Mouse (Mus musculus) limb, embryonic 13.5 days (tissue): ENCODE data around the gene Exd2. TPM values are rescaled to one million over a fixed set of nuclear protein-coding genes. Genes with fewer than 3 reads are reported as not detected.
A peak's percentile ranks its signal among the peaks of the same experiment; 100 is the strongest.
"Not testable (repeated sequence)": the region's sequence is repeated elsewhere in the genome, so short reads cannot be mapped to it uniquely, and the experiment has no call there.

Experiments used
- ATAC-seq: fragments of 200-750 bp; cut with Nextera tagmentation; 2 replicates; pipeline ENCODE4 v1.8.0; 2017; ENCODE audit warnings: low read depth, moderate number of reproducible peaks, moderate TSS enrichment; ENCODE audit not compliant: low FRiP score
- H3K27ac ChIP-seq: fragments of 300-500 bp; sonication (generic); 2 replicates; pipeline ENCODE4 v1.5.1; 2015; ENCODE audit warnings: inconsistent platforms, mild to moderate bottlenecking, moderate library complexity
- H3K27me3 ChIP-seq: fragments of 300-500 bp; sonication (generic); 2 replicates; pipeline ENCODE4 v1.6.1; 2015; ENCODE audit warnings: mild to moderate bottlenecking, inconsistent platforms
- H3K36me3 ChIP-seq: fragments of 300-500 bp; sonication (generic); 2 replicates; pipeline ENCODE4 v1.6.1; 2015; ENCODE audit warnings: inconsistent platforms, mild to moderate bottlenecking, moderate library complexity
- H3K4me1 ChIP-seq: fragments of 300-500 bp; sonication (generic); 2 replicates; pipeline ENCODE4 v1.6.1; 2015; ENCODE audit warnings: inconsistent platforms
- H3K4me2 ChIP-seq: fragments of 300-500 bp; sonication (generic); replicated peaks from 2 replicates; pipeline ENCODE4 v1.6.1; 2015; ENCODE audit warnings: inconsistent platforms, mild to moderate bottlenecking, moderate library complexity
- H3K4me3 ChIP-seq: fragments of 300-500 bp; sonication (generic); 2 replicates; pipeline ENCODE4 v1.5.1; 2015; ENCODE audit warnings: moderate library complexity, mild to moderate bottlenecking, inconsistent platforms
- H3K9ac ChIP-seq: fragments of 300-500 bp; sonication (generic); 2 replicates; pipeline ENCODE4 v1.6.1; 2015; ENCODE audit warnings: mild to moderate bottlenecking, inconsistent platforms
- H3K9me3 ChIP-seq: fragments of 300-500 bp; sonication (generic); 2 replicates; pipeline ENCODE4 v1.6.1; 2016; ENCODE audit warnings: inconsistent platforms
- WGBS: fragments of 180-500 bp; shearing (Covaris S2); methylation state at CpG from one replicate; pipeline ENCODE4 v1.1.7; 2015; 5-methylcytosine and 5-hydroxymethylcytosine counted together
- polyA plus RNA-seq: library from polyadenylated mRNA; unstranded; fragments of >200 nt; fragmentation: Nextera tagmentation; extraction: Ambion mirVana; gene quantifications from 2 replicates; pipeline ENCODE4 v1.2.1, GENCODE M21; 2015

Gene Exd2
- polyA plus RNA-seq, 1 experiment from 2014 or later: 30.5 TPM

DNA sequence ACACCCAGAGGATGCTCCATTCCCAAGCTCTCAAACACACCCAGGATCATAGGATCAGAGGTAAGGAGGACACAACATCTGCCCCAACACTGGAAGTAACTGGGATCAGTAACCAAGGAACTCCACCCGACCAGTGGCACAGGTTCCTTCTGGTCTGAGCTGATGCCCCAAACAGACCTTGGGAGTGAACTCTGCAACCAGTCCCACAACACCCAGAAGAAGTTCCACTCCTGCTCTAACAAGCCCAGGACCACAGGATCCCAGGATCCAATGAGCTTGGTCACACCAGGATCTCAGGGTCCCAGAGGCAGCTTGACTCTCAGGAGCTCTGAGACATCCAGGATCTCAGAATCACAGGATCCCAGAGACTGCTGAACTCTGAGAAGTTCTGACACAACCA lies 9.4 kb upstream of the Exd2 start:
- Histone ChIP-seq H3K4me2 (no peak overlapping the region), H3K9ac (no peak overlapping the region), H3K9me3 (no peaks in the 10 kb centered on the region), H3K36me3 (no peaks in the 10 kb centered on the region), H3K27me3 (no peaks in the 10 kb centered on the region), H3K4me1 (no peaks in the 10 kb centered on the region), H3K27ac (no peak overlapping the region), H3K4me3 (no peak overlapping the region)
- WGBS: 79% methylated on average over 1 of the region's 1 CpGs
- ATAC-seq: no peak

DNA sequence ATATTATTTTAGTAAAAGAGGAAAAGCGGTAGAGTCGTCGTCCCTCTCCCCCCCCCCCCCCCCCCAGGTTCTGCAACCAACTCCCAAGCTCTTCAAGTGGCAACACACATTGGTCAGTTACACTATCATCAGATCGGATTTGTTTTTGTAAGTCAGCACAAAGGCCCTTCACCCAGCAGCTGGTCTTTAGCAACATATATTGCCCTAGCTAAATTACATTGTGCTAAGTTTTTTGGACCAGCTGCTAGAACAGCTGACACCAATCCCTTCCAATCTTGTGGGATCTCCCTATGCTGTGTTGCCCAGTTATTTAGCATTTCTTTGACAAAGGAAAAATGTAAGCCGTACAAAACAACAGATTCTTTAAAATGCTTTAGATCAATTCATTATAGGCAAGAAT lies 4.9 kb upstream of the Exd2 start:
- Histone ChIP-seq H3K9ac (no peak overlapping the region), H3K4me3 (no peak overlapping the region), H3K4me1 (no peaks in the 10 kb centered on the region), H3K4me2 (no peak overlapping the region), H3K27ac (no peak overlapping the region), H3K27me3 (no peaks in the 10 kb centered on the region), H3K36me3 (no peaks in the 10 kb centered on the region), H3K9me3 (no peaks in the 10 kb centered on the region)
- no peak for ATAC-seq
- WGBS: 75% methylated on average over 5 of the region's 5 CpGs

DNA sequence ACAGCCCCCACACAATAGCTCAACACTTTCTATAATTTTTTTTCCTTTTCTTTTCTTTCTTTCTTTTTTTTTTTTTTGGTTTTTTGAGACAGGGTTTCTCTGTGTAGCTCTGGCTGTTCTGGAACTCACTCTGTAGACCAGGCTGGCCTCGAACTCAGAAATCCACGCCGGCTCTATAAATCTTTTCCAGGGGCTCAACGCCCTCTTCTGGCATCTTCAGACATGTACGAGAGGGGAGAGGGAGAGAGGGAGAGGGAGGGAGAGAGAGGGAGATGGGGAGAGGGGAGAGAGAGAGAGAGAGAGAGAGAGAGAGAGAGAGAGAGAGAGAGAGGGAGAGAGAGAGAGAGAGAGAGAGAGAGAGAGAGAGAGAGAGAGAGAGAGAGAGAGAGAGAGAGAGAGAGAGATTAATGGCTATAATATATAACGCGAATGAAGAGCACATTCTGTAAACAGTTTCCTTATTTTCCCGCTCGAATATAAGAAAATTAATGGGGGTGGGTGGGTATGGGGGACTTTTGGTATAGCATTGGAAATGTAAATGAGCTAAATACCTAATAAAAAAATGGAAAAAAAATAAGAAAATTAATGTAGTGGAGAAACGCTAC lies 501 bp upstream of the Exd2 start:
- H3K27me3 ChIP-seq, H3K36me3 ChIP-seq, ATAC-seq, H3K9me3 ChIP-seq, H3K4me1 ChIP-seq: not testable (repeated sequence)
- Histone ChIP-seq H3K4me2 (peak overlapping the region; percentile 72), H3K27ac (peak overlapping the region; percentile 78; the same call in 1 of the 2 replicates), H3K4me3 (peak overlapping the region; percentile 73), H3K9ac (peak overlapping the region; percentile 74; the same call in 1 of the 2 replicates)
- WGBS: 6% methylated on average over 10 of the region's 10 CpGs

DNA sequence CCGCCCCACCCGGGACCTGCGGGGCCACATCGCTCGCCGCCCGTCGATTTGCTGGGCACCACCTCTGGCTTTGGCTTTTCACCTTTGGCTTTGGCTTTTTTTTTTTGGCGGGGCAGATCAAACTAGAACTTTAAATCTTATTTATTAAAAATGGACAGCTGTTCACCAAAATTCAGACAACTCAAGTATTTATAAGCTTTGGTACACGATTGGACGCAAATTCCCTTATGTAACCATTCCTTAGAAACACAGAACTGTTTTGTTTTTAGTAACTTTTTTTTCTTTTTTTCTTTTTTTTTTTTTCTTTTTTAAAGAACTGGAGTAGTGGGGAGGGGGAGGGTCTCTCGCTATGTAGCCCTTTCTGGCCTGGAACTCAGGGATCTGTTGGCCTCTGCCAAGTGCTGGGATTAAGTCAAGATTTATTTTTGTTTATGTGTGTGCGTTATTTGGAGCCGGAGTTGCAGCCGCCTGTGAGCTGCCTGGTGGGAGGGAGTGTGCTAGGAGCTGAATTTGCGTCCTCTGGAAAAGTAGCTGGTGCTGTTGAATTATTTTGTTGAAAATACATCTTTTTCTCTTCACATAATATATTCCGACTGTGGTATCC lies 873 bp downstream of the Exd2 start:
- H3K9me3 ChIP-seq: no peaks in the 10 kb centered on the region
- peak overlapping the region; percentile 73 for H3K4me3 ChIP-seq
- peak overlapping the region; percentile 74 for H3K9ac ChIP-seq
- H3K27ac ChIP-seq: peak overlapping the region; percentile 78
- no peak for ATAC-seq
- peaks cover 9% of the 10 kb centered on the region for H3K4me1 ChIP-seq
- H3K27me3 ChIP-seq: no peaks in the 10 kb centered on the region
- 6% methylated on average over 17 of the region's 17 CpGs for WGBS
- H3K4me2 ChIP-seq: peak overlapping the region; percentile 72
- H3K36me3 ChIP-seq: no peaks in the 10 kb centered on the region

DNA sequence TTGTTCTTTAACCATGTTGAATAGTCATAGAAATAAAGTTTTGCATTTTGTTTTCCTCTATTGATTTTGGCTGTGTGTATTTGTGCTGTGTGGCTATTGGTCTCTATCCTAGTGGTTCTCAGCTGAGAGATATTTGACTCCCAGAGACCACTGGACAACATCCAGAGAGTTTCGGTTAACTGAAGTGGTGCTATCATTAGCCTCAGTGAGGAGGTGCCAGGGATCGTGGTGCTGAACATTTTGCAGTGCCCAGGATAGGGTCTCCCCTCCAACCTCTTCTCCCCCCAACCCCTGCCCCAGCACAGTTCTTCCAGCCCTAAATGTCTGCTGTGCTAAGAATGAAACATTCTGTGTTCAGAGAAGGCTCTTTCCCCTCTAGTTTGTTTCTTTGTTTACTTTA lies 7.3 kb downstream of the Exd2 start:
- no peak overlapping the region for H3K27ac ChIP-seq
- no peaks in the 10 kb centered on the region for H3K27me3 ChIP-seq
- 78% methylated on average over 2 of the region's 2 CpGs for WGBS
- no peaks in the 10 kb centered on the region for H3K9me3 ChIP-seq
- no peak overlapping the region for H3K4me2 ChIP-seq
- H3K4me3 ChIP-seq: no peak overlapping the region
- no peaks in the 10 kb centered on the region for H3K4me1 ChIP-seq
- no peak for ATAC-seq
- no peaks in the 10 kb centered on the region for H3K36me3 ChIP-seq
- no peak overlapping the region for H3K9ac ChIP-seq

DNA sequence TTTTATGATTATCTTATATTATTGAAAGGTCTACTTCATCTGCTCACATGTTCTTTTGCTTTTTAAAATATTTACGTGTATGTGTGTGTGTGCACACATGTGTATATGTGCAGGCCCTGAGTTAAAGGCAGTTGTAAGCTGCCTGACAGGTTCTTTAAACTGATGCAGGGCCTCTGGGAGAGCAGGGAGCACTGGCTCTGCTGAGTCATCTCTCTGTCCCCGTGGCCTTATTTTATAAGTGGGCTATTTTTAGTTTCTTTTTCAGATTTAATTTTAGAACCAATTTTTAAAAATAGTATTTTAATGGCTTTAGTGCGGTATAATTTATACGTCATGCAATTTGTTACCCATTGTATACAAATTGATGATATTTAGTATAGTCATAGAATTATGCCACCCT lies 9.0 kb downstream of the Exd2 start:
- Histone ChIP-seq H3K9ac (no peak overlapping the region), H3K4me2 (no peak overlapping the region), H3K9me3 (no peaks in the 10 kb centered on the region), H3K4me3 (no peak overlapping the region), H3K27me3 (no peaks in the 10 kb centered on the region), H3K4me1 (no peaks in the 10 kb centered on the region), H3K27ac (no peak overlapping the region), H3K36me3 (peaks cover 5% of the 10 kb centered on the region; the same call in 1 of the 2 replicates)
- ATAC-seq: no peak
- WGBS: 70% methylated on average over 4 of the region's 4 CpGs

DNA sequence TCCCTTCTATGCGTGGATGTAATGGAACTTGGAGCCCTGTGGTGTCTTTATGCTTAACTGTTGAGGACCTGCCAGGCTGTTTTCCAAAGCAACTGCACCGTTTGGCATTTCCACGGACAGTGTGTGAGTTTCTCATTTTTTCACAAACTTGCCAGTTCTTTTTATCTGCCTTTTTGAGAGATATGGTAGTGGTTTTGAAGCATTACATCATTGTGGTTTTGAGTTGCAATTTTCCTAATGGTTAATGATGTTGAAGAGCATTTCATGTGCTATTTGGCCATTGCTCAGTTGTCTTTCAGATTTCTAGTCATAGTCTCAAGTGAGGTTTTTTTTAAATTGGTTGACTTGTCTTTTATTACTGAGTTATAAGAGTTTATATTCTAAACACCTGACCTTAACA lies 10.8 kb downstream of the Exd2 start:
- Histone ChIP-seq H3K27ac (no peak overlapping the region), H3K9me3 (no peaks in the 10 kb centered on the region), H3K4me2 (no peak overlapping the region), H3K27me3 (no peaks in the 10 kb centered on the region), H3K4me3 (no peak overlapping the region), H3K36me3 (peaks cover 7% of the 10 kb centered on the region; the same call in 1 of the 2 replicates), H3K4me1 (no peaks in the 10 kb centered on the region), H3K9ac (no peak overlapping the region)
- 88% methylated on average over 3 of the region's 3 CpGs for WGBS
- ATAC-seq: no peak

DNA sequence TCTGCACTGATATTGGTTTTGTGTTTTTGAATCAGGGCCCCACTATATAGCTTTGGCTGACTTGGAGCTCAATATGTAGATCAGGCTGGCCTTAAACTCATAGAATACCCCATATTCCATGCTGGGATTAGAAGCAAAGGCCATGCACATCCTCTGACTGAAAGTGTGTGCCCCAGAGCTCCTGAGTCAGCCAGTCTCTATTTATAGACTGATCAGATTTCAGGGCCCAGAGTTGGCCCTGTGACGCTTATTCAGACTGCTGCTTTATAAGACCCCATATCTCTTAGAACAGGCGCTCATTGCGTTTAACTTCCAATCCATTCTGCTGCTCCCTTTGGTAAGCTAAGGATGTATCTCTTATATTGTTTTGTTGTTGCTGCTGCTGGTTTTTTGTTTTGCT lies 17.1 kb downstream of the Exd2 start:
- Histone ChIP-seq H3K9me3 (no peaks in the 10 kb centered on the region), H3K4me2 (no peak overlapping the region), H3K36me3 (peaks cover 46% of the 10 kb centered on the region), H3K4me3 (no peak overlapping the region), H3K4me1 (no peaks in the 10 kb centered on the region), H3K9ac (no peak overlapping the region), H3K27me3 (no peaks in the 10 kb centered on the region), H3K27ac (no peak overlapping the region)
- WGBS: 60% methylated on average over 3 of the region's 3 CpGs
- ATAC-seq: no peak

DNA sequence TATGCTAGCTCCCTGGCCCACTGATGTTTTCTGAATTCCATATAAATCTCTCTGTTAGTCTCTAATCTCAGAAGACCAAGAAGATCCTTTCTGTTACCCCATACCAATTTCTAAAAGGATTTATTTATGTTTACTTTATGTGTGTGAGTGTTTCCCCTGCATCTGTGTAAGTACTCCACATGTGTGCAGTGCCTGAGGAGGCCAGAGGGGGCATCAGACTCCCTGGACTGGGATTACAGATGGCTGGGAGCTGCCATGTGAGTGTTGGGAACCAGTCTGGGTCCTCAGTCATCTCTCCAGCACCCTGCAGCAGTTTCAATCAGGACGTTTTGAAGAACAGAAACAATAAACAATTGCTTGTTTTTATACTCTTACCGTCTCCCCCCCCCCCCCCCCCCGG lies 20.5 kb downstream of the Exd2 start:
- peaks cover 56% of the 10 kb centered on the region for H3K36me3 ChIP-seq

DNA sequence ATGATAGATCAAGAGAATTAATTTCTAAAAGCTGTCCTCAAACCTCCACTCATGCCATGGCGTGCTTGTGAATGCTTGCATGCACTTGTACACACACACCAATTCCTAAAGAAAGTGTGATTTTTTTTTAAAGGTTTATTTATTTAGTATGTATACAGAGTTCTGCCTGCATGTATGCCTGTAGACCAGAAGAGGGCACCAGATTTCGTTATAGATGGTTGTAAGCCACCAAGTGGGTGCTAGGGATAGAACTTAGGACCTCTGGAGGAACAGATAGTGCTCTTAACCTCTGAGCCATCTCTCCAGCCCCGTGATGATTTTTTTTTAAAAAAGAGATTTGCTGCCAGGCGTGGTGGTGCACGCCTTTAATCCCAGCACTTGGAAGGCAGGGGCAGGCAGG lies 30.4 kb downstream of the Exd2 start:
- Histone ChIP-seq H3K9ac (no peak overlapping the region), H3K9me3 (no peaks in the 10 kb centered on the region), H3K27ac (no peak overlapping the region), H3K36me3 (peaks cover 63% of the 10 kb centered on the region), H3K4me1 (no peaks in the 10 kb centered on the region), H3K4me2 (no peak overlapping the region), H3K27me3 (no peaks in the 10 kb centered on the region), H3K4me3 (no peak overlapping the region)
- no peak for ATAC-seq
- WGBS: 91% methylated on average over 5 of the region's 5 CpGs

More for the DNA sequence above, 20.5 kb downstream of the Exd2 start:
- H3K4me2 ChIP-seq: no peak overlapping the region
- H3K9ac ChIP-seq: no peak overlapping the region
- no peaks in the 10 kb centered on the region for H3K4me1 ChIP-seq
- no peak overlapping the region for H3K4me3 ChIP-seq
- H3K9me3 ChIP-seq: no peaks in the 10 kb centered on the region
- no peak overlapping the region for H3K27ac ChIP-seq
- 78% methylated on average over 3 of the region's 3 CpGs for WGBS
- ATAC-seq: no peak
- no peaks in the 10 kb centered on the region for H3K27me3 ChIP-seq

DNA sequence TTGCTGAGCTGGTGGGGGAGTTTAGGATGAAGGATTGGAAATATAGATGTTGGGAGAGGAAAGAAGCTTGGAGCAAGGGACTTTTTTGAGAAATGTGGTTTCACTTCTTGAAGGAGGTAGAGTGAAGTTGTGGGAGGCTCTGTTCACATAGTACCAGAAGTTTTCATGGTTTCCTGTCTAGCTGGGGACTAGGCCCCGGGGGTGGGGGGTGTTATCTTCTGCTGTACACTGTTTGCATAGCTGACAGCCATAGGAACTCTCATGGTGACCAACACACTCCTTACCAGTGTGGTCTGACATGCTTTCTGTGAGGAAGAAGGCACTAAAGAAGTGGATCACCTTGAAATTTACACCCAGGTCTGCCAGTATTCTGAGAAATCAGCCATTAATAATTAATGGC lies 32.8 kb downstream of the Exd2 start:
- no peak for ATAC-seq
- H3K4me2 ChIP-seq: no peak overlapping the region
- H3K36me3 ChIP-seq: peaks cover 41% of the 10 kb centered on the region
- WGBS: 76% methylated on average over 1 of the region's 1 CpGs
- no peak overlapping the region for H3K9ac ChIP-seq
- no peaks in the 10 kb centered on the region for H3K27me3 ChIP-seq
- no peaks in the 10 kb centered on the region for H3K4me1 ChIP-seq
- H3K4me3 ChIP-seq: no peak overlapping the region
- no peak overlapping the region for H3K27ac ChIP-seq
- no peaks in the 10 kb centered on the region for H3K9me3 ChIP-seq

DNA sequence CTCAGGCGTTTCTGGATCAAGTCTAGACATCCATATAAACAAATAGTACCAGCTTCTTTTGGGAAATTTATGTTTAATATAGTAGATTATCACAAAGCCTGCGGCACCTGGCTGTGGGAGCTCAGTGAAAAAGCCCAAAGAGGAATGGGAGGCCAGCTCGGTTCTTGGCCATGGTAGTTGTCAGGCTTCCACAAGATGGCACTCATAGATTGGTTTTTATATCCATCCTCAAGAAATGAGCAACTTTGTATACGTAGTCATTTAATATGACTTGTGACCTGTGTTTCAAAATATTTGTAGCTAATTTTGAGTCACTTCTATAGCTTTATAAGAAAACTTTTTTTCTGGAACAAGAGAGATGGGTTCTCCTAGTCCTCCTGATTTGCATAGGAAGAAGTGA lies 35.5 kb downstream of the Exd2 start:
- no peaks in the 10 kb centered on the region for H3K9me3 ChIP-seq
- peaks cover 17% of the 10 kb centered on the region for H3K36me3 ChIP-seq
- ATAC-seq: no peak
- no peaks in the 10 kb centered on the region for H3K4me1 ChIP-seq
- no peak overlapping the region for H3K27ac ChIP-seq
- H3K9ac ChIP-seq: no peak overlapping the region
- no peak overlapping the region for H3K4me3 ChIP-seq
- WGBS: 58% methylated on average over 4 of the region's 4 CpGs
- H3K4me2 ChIP-seq: no peak overlapping the region
- H3K27me3 ChIP-seq: no peaks in the 10 kb centered on the region

DNA sequence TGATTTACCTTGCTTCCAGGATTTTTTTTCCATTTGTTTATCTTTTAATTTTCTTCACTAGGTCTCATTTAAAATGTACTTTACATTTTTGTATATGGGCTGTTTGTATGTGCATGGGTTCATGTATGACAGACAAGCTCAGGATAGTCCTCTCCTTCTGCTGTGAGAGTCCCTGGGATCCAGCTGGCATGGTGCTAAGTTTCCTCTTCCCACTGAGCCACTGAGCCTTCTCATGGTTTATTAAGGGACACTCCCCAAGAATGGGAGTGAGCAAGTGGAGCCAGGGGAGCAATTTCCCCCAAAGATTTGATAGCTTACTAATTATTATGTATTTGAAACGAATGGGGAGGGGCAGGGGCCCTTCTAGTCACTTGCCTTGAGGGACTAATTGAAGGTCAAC lies 37.6 kb downstream of the Exd2 start:
- WGBS: 51% methylated on average over 1 of the region's 1 CpGs

More for the DNA sequence above, 37.6 kb downstream of the Exd2 start:
- Histone ChIP-seq H3K4me2 (no peak overlapping the region), H3K4me1 (no peaks in the 10 kb centered on the region), H3K27ac (no peak overlapping the region), H3K4me3 (no peak overlapping the region), H3K9me3 (no peaks in the 10 kb centered on the region), H3K36me3 (peaks cover 11% of the 10 kb centered on the region), H3K9ac (no peak overlapping the region), H3K27me3 (no peaks in the 10 kb centered on the region)
- ATAC-seq: no peak
